Mouse (Mus musculus) heart, embryonic 11.5 days (tissue): ENCODE data around the gene Rab7. TPM values are rescaled to one million over a fixed set of nuclear protein-coding genes. Genes with fewer than 3 reads are reported as not detected.

Experiments
- ATAC-seq: fragments of 200-750 bp; cut with Nextera tagmentation; replicated peaks from 2 replicates; pipeline ENCODE4 v1.8.0; 2017; ENCODE audit warnings: moderate library complexity; ENCODE audit not compliant: insufficient number of reproducible peaks, low FRiP score, low TSS enrichment
- H3K27ac ChIP-seq: fragments of 300-500 bp; sonication (generic); 2 replicates; pipeline ENCODE4 v1.5.1; 2014; ENCODE audit warnings: mild to moderate bottlenecking, low read depth, low read length
- H3K27me3 ChIP-seq: fragments of 300-500 bp; sonication (generic); 2 replicates; pipeline ENCODE4 v1.6.1; 2014; ENCODE audit warnings: mild to moderate bottlenecking, low read length, mixed read lengths; ENCODE audit not compliant: control insufficient read depth, insufficient read depth
- H3K36me3 ChIP-seq: fragments of 300-500 bp; sonication (generic); 2 replicates; pipeline ENCODE4 v1.6.1; 2014; ENCODE audit warnings: mild to moderate bottlenecking, low read length, moderate library complexity, mixed read lengths; ENCODE audit not compliant: control insufficient read depth, insufficient read depth
- H3K4me1 ChIP-seq: fragments of 300-500 bp; sonication (generic); 2 replicates; pipeline ENCODE4 v1.6.1; 2014; ENCODE audit warnings: low read length; ENCODE audit not compliant: control insufficient read depth, insufficient read depth
- H3K4me2 ChIP-seq: fragments of 300-500 bp; sonication (generic); 2 replicates; pipeline ENCODE4 v1.6.1; 2014; ENCODE audit warnings: mild to moderate bottlenecking, moderate library complexity
- H3K4me3 ChIP-seq: fragments of 300-500 bp; sonication (generic); 2 replicates; pipeline ENCODE4 v1.5.1; 2014; ENCODE audit warnings: low read depth, low read length
- H3K9ac ChIP-seq: fragments of 300-500 bp; sonication (generic); 2 replicates; pipeline ENCODE4 v1.6.1; 2014; ENCODE audit warnings: mild to moderate bottlenecking, low read depth, low read length, moderate library complexity
- H3K9me3 ChIP-seq: fragments of 300-500 bp; sonication (generic); replicated peaks from 2 replicates; pipeline ENCODE4 v1.6.1; 2016; ENCODE audit warnings: low read length; ENCODE audit not compliant: control insufficient read depth
- WGBS: fragments of 180-500 bp; shearing (Covaris S2); extraction: QIAGEN DNeasy Blood & Tissue Kit; methylation state at CpG from one replicate; pipeline ENCODE4 v1.1.7; 2014; ENCODE audit not compliant: insufficient replicate concordance; 5-methylcytosine and 5-hydroxymethylcytosine counted together
- polyA plus RNA-seq: library from polyadenylated mRNA; unstranded; fragments of >200 nt; fragmentation: Nextera tagmentation; extraction: Ambion mirVana; gene quantifications from 2 replicates; pipeline ENCODE4 v1.2.1, GENCODE M21; 2014

The Rab7 gene
- polyA plus RNA-seq, 1 experiment from 2014 or later: 227 TPM

DNA sequence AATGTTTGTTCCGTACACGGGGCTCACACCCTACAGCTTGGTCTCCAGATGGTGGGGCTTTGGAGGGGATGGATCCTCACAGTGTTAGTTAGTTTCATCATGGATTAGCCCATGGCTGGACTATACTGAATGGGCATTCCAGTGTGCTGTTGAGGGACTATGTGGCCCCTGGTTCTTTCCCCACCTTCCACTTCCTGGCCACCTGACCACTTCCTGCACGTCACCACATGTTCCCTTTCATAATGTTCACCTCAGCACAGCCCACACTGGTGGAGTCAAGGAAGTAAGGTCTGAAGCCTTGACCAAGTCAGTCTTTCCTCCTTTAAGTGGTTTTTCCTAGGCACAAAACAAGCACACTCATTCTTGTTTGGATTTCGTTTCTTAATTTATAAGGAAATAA, 15.5 kb upstream of the Rab7 start:
- Histone ChIP-seq H3K9me3 (no peaks in the 10 kb centered on the region), H3K27me3 (no peaks in the 10 kb centered on the region), H3K4me3 (no peak overlapping the region), H3K36me3 (no peaks in the 10 kb centered on the region), H3K9ac (no peak overlapping the region), H3K27ac (no peak overlapping the region), H3K4me2 (no peak overlapping the region), H3K4me1 (no peaks in the 10 kb centered on the region)
- ATAC-seq: no peak
- 75% methylated on average over 4 of the region's 4 CpGs for WGBS

DNA sequence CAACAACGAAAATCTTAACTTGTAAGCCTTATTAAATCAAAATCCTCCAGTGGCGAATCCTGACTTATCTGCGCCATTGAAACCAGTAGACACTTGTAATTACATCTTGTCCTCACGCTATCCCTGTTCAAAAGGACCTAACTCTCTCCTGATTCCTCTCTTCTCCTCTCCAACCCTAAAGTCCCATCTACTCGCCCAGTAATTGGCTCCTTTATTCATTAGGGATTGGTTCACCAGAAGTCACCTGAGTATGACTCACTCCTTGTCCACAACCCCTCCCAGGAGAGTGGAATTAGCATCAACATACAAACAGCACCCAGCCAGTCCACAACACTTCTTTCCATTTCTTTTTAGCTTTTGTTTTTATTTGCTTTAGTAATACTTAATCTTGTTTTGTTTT, 14.8 kb upstream of the Rab7 start:
- Histone ChIP-seq H3K36me3 (no peaks in the 10 kb centered on the region), H3K4me3 (no peak overlapping the region), H3K4me2 (no peak overlapping the region), H3K9ac (no peak overlapping the region), H3K27ac (no peak overlapping the region), H3K4me1 (no peaks in the 10 kb centered on the region), H3K9me3 (no peaks in the 10 kb centered on the region), H3K27me3 (no peaks in the 10 kb centered on the region)
- no peak for ATAC-seq
- 71% methylated on average over 5 of the region's 5 CpGs for WGBS

DNA sequence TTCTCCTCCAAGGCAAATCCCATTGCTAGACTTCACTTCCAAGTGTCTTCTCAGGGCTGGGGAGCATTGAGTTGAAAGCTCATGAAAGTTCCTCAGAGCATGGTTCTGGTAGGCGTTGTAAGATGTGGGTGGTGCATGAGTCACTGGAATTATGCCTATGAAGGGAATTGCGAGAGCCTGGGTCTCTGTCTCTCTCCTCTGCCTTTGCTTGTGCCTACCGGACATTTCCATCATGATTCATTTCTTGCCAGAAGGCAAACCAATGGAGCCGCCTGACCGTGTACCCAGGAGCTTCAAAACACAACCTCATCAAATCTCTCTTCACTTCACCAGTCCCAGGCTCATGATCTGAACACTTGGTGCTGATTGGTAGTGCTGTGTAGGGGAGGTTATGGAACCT, 11.8 kb upstream of the Rab7 start:
- no peak for ATAC-seq
- H3K4me1 ChIP-seq: no peaks in the 10 kb centered on the region
- H3K27me3 ChIP-seq: 0 out of 2 replicates have a peak, but pooled peaks cover 2% of the 10 kb centered on the region
- 81% methylated on average over 5 of the region's 5 CpGs for WGBS
- no peak overlapping the region for H3K27ac ChIP-seq
- H3K9ac ChIP-seq: no peak overlapping the region
- no peaks in the 10 kb centered on the region for H3K9me3 ChIP-seq
- no peaks in the 10 kb centered on the region for H3K36me3 ChIP-seq
- H3K4me3 ChIP-seq: no peak overlapping the region
- no peak overlapping the region for H3K4me2 ChIP-seq

DNA sequence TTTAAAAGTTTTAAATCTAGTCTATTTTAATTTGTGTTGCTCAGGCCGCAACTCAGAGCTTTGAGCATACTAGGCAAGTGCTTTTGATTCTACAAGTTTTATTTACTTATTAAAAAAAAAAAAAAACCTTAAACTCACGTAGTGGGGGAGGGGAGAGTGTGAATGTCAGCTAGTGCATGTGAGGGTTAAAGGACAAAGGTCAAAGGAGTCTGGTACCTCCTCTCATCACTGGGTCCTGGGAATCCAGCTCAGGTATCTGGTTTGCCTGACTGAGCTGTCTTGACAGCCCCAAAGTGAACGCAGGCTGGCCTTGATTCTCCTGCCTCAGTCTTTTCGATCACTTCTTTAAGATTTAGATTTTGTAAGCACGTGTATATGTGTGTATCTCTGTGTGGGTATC, 10.6 kb upstream of the Rab7 start:
- H3K36me3 ChIP-seq: no peaks in the 10 kb centered on the region
- peaks cover 6% of the 10 kb centered on the region; the same call in 1 of the 2 replicates for H3K27me3 ChIP-seq

DNA sequence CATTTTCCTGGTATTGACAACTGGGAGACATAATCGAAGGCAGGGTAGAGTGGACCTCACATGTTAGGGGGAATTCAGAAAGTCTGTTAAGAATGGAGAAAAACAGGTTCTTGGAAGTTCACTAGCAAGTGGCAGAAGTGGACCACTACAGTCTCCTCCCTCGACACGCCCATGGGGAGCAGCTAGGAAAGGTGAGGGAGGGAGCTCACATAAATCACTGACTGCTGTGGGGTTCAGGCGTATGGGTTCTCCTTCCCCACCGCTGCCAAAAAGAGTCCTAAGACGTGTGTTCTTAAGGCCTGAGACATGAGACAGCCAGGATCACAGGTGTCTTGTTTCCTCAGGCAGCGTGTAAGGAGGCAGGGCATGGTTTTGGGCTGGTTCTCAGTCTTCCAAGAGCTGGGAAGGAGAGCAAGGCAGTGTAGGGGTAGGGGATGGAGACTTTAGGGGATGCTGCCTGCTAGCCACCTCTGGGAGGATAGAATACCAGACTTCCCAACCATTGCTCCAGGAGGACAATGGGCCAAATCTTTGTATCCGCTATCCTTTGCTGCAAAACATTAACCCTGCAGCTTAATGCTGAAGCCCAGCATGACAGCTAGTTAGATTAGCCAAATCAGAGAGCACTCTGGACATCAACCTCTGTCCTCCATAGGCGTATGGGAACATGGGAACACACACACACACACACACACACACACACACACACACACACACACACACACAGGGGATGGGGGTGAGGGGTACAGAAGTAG, 9.2 kb upstream of the Rab7 start:
- Histone ChIP-seq H3K9ac (no peak overlapping the region), H3K36me3 (no peaks in the 10 kb centered on the region), H3K9me3 (no peaks in the 10 kb centered on the region), H3K27me3 (peaks cover 6% of the 10 kb centered on the region; the same call in 1 of the 2 replicates), H3K4me2 (no peak overlapping the region), H3K4me3 (no peak overlapping the region), H3K27ac (no peak overlapping the region), H3K4me1 (no peaks in the 10 kb centered on the region)
- WGBS: 60% methylated on average over 9 of the region's 9 CpGs
- ATAC-seq: no peak

More for the DNA sequence above, 10.6 kb upstream of the Rab7 start:
- H3K9ac ChIP-seq: no peak overlapping the region
- no peak for ATAC-seq
- H3K9me3 ChIP-seq: no peaks in the 10 kb centered on the region
- H3K4me1 ChIP-seq: no peaks in the 10 kb centered on the region
- no peak overlapping the region for H3K4me2 ChIP-seq
- H3K4me3 ChIP-seq: no peak overlapping the region
- H3K27ac ChIP-seq: no peak overlapping the region
- 68% methylated on average over 5 of the region's 5 CpGs for WGBS

DNA sequence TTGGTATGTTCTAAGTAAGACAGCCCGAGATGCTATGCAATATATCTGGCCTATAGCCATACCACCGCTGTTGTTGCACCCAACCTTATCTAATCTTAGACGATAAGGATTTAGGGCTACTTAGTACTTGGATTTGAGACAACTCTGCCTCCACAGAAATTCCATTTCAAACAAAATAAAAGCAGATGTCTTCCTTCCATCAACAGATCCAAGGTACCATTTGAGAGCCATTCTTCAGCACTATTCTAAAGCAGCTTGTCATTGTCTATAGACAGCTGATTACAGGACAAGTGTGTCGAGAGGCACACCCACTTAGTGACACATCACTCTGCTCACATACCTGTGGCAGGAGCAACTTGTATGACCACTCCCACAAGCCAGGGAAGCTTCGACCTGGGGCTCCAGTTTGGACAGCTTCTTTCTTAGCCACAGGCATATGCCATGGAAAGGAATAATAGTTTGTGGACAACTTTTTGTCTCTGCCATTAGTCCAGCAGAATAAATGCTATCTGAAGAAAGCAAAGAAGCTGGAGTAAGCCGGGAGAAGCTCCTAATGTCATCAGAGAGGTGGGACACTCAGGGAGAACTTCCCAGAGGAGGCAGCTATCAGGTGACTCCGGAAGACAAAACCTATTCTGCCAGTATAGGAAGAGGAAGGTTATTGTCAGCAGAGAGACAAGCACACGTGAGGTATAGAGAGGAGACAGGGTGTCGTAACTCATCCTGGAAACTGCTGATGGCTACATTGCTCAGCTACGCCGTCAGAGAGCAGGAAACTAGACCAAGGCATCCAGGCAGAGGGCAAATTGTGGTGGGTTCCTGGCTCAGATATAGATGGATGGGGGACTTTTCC, 8.4 kb upstream of the Rab7 start:
- Histone ChIP-seq H3K27ac (no peak overlapping the region), H3K4me1 (no peaks in the 10 kb centered on the region), H3K4me3 (no peak overlapping the region), H3K9ac (no peak overlapping the region), H3K27me3 (peaks cover 6% of the 10 kb centered on the region; the same call in 1 of the 2 replicates), H3K9me3 (no peaks in the 10 kb centered on the region), H3K36me3 (no peaks in the 10 kb centered on the region), H3K4me2 (no peak overlapping the region)
- 51% methylated on average over 11 of the region's 11 CpGs for WGBS
- ATAC-seq: no peak

DNA sequence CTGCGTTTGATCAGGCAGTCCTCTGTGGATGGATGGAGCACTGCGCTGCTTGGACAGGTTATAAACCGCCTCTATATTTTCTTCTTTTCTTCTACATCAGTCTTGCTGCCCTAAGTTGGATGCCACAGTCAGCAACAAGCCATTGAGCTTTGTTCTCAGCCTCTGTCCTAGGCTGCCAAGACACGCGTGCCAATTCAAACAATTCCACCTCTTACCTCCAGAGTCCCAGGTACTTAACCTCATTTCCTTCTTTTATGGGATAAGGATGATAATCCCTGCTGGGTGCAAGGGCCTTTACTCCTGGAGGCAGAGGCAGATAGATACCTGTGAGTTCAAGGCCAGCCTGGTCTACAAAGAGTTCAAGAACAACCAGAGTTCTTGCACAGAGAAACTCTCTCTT, 6.1 kb upstream of the Rab7 start:
- no peak overlapping the region for H3K9ac ChIP-seq
- ATAC-seq: no peak
- H3K36me3 ChIP-seq: no peaks in the 10 kb centered on the region
- H3K4me1 ChIP-seq: no peaks in the 10 kb centered on the region
- 84% methylated on average over 5 of the region's 5 CpGs for WGBS
- H3K4me3 ChIP-seq: no peak overlapping the region
- H3K27me3 ChIP-seq: peaks cover 6% of the 10 kb centered on the region; the same call in 1 of the 2 replicates
- H3K27ac ChIP-seq: no peak overlapping the region
- no peak overlapping the region for H3K4me2 ChIP-seq
- H3K9me3 ChIP-seq: no peaks in the 10 kb centered on the region

DNA sequence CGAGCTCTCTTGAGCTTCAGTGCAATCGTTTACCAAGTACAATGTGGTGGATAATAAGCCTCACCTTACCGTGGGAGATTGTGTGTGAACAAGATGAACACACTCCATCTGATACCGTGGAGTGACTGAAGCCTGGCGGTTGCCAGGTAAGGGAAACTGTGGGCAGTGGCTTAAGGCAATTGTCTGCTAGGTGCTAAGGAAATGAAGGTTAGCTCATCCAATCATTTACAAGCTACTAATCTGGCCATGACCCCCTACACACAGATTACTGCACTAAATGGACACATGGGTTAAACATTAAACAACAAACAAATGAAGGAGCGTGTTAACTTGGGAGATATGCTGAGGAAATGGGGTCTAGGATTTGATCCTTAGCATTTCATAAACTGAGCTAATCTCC, 3.9 kb upstream of the Rab7 start:
- no peaks in the 10 kb centered on the region for H3K9me3 ChIP-seq
- H3K9ac ChIP-seq: no peak overlapping the region
- no peak for ATAC-seq
- no peak overlapping the region for H3K27ac ChIP-seq
- peaks cover 6% of the 10 kb centered on the region; the same call in 1 of the 2 replicates for H3K27me3 ChIP-seq
- H3K4me2 ChIP-seq: no peak overlapping the region
- no peaks in the 10 kb centered on the region for H3K36me3 ChIP-seq
- peaks cover 3% of the 10 kb centered on the region for H3K4me1 ChIP-seq
- 65% methylated on average over 6 of the region's 6 CpGs for WGBS
- no peak overlapping the region for H3K4me3 ChIP-seq
